Mouse (Mus musculus): Measurements from ENCODE around the gene Gja10.

Gja10 gene

GRCm38 (mm10) chr4:32561555-32562095 is 40.9 kb downstream of the Gja10 start:
- in situ Hi-C loops (cut with MboI, MseI), result loop anchor here (5.0 to 10.0 kb wide), 2 partner anchors 309 to 417 kb away; no protein-coding TSS in a partner anchor

- in situ Hi-C loops (cut with MboI, MseI), result loop anchor here (5.0 to 10.0 kb wide), 2 partner anchors 309 to 416 kb away; no protein-coding TSS in a partner anchor
Measured at GRCm38 (mm10) chr4:32560724-32561554, 41.6 kb downstream of the Gja10 start.

- in situ Hi-C loops (cut with MboI, MseI), result loop anchor here (5.0 to 10.0 kb wide), 2 partner anchors 308 to 415 kb away; no protein-coding TSS in a partner anchor
Measured at GRCm38 (mm10) chr4:32560246-32560645, 42.3 kb downstream of the Gja10 start.

- in situ Hi-C loops (cut with MboI, MseI), result no loop called here
Measured at GRCm38 (mm10) chr4:32555506-32555905, 47.1 kb downstream of the Gja10 start.

- in situ Hi-C loops (cut with MboI, MseI), result no loop called here
Measured at GRCm38 (mm10) chr4:32551337-32551736, 51.2 kb downstream of the Gja10 start.

GRCm38 (mm10) chr4:32549150-32549549 is 53.4 kb downstream of the Gja10 start:
- in situ Hi-C loops (cut with MboI, MseI), result no loop called here
